Mouse (Mus musculus) heart, embryonic 15.5 days (tissue): ENCODE measurements at regions not wholly inside any gene's neighbourhood (a gene's known extent, or its start where the extent isn't known, plus 50 kb on each side); places are given as distances from the start of the nearest gene placed in this dataset.

Source experiments
- ATAC-seq: fragments of 200-750 bp; cut with Nextera tagmentation; replicated peaks from 2 replicates; pipeline ENCODE4 v1.8.0; 2017; ENCODE audit warnings: low read depth, moderate TSS enrichment; ENCODE audit not compliant: insufficient number of reproducible peaks, insufficient read depth, low FRiP score
- H3K27ac ChIP-seq: fragments of 300-500 bp; sonication (generic); 2 replicates; pipeline ENCODE4 v1.5.1; 2015; ENCODE audit warnings: mild to moderate bottlenecking, inconsistent platforms
- H3K27me3 ChIP-seq: fragments of 300-500 bp; sonication (generic); 2 replicates; pipeline ENCODE4 v1.6.1; 2015; ENCODE audit warnings: inconsistent platforms
- H3K36me3 ChIP-seq: fragments of 300-500 bp; sonication (generic); 2 replicates; pipeline ENCODE4 v1.6.1; 2015; ENCODE audit warnings: mild to moderate bottlenecking, inconsistent platforms
- H3K4me1 ChIP-seq: fragments of 300-500 bp; sonication (generic); replicated peaks from 2 replicates; pipeline ENCODE4 v1.6.1; 2015; ENCODE audit warnings: inconsistent platforms
- H3K4me2 ChIP-seq: fragments of 300-500 bp; sonication (generic); 2 replicates; pipeline ENCODE4 v1.6.1; 2015; ENCODE audit warnings: inconsistent platforms, mild to moderate bottlenecking, moderate library complexity
- H3K4me3 ChIP-seq: fragments of 300-500 bp; sonication (generic); 2 replicates; pipeline ENCODE4 v1.5.1; 2015; ENCODE audit warnings: mild to moderate bottlenecking, inconsistent platforms
- H3K9ac ChIP-seq: fragments of 300-500 bp; sonication (generic); 2 replicates; pipeline ENCODE4 v1.6.1; 2015; ENCODE audit warnings: mild to moderate bottlenecking, inconsistent platforms
- H3K9me3 ChIP-seq: fragments of 300-500 bp; sonication (generic); replicated peaks from 2 replicates; pipeline ENCODE4 v1.6.1; 2016; ENCODE audit warnings: inconsistent platforms
- WGBS: fragments of 180-500 bp; shearing (Covaris S2); methylation state at CpG from one replicate; pipeline ENCODE4 v1.1.7; 2015; ENCODE audit warnings: mixed read lengths; 5-methylcytosine and 5-hydroxymethylcytosine counted together

- Histone ChIP-seq H3K27me3 (no peaks in the 10 kb centered on the region), H3K4me2 (no peak overlapping the region), H3K9ac (no peak overlapping the region), H3K4me3 (no peak overlapping the region), H3K27ac (no peak overlapping the region), H3K36me3 (no peaks in the 10 kb centered on the region), H3K4me1 (peaks cover 4% of the 10 kb centered on the region; the same call in 1 of the 2 replicates), H3K9me3 (no peaks in the 10 kb centered on the region)
- 79% methylated on average over 1 of the region's 1 CpGs for WGBS
- ATAC-seq = no peak
These were observed 1268.8 kb upstream of the A1bg start for GRCm38 (mm10) chr15:62191641-62192040.

- Histone ChIP-seq H3K9ac (no peak overlapping the region), H3K4me3 (no peak overlapping the region), H3K9me3 (no peaks in the 10 kb centered on the region), H3K27me3 (no peaks in the 10 kb centered on the region), H3K4me1 (peaks cover 4% of the 10 kb centered on the region; the same call in 1 of the 2 replicates), H3K27ac (no peak overlapping the region), H3K4me2 (no peak overlapping the region), H3K36me3 (no peaks in the 10 kb centered on the region)
- ATAC-seq = no peak
- 84% methylated on average over 5 of the region's 5 CpGs for WGBS
These were observed 1268.3 kb upstream of the A1bg start for GRCm38 (mm10) chr15:62190977-62191614.

GRCm38 (mm10) chr15:62190224-62190910 is 1267.6 kb upstream of the A1bg start:
- 78% methylated on average over 5 of the region's 5 CpGs for WGBS
- peaks cover 4% of the 10 kb centered on the region; the same call in 1 of the 2 replicates for H3K4me1 ChIP-seq

GRCm38 (mm10) chr15:62189565-62190181 is 1266.9 kb upstream of the A1bg start:
- no peak overlapping the region for H3K27ac ChIP-seq
- no peaks in the 10 kb centered on the region for H3K27me3 ChIP-seq
- no peak overlapping the region for H3K4me2 ChIP-seq
- H3K9ac ChIP-seq = no peak overlapping the region
- no peak for ATAC-seq
- H3K4me1 ChIP-seq = peaks cover 4% of the 10 kb centered on the region; the same call in 1 of the 2 replicates
- 85% methylated on average over 14 of the region's 14 CpGs for WGBS
- no peaks in the 10 kb centered on the region for H3K9me3 ChIP-seq
- no peaks in the 10 kb centered on the region for H3K36me3 ChIP-seq
- H3K4me3 ChIP-seq = no peak overlapping the region

More at GRCm38 (mm10) chr15:62190224-62190910, 1267.6 kb upstream of the A1bg start:
- Histone ChIP-seq H3K9ac (no peak overlapping the region), H3K27ac (no peak overlapping the region), H3K36me3 (no peaks in the 10 kb centered on the region), H3K4me3 (no peak overlapping the region), H3K4me2 (no peak overlapping the region), H3K27me3 (no peaks in the 10 kb centered on the region), H3K9me3 (no peaks in the 10 kb centered on the region)
- no peak for ATAC-seq

- H3K27ac ChIP-seq = no peak overlapping the region
- no peak overlapping the region for H3K4me3 ChIP-seq
- no peaks in the 10 kb centered on the region for H3K4me1 ChIP-seq
- no peak overlapping the region for H3K9ac ChIP-seq
- H3K27me3 ChIP-seq = no peaks in the 10 kb centered on the region
- no peak for ATAC-seq
- H3K36me3 ChIP-seq = peaks cover 5% of the 10 kb centered on the region; the same call in 1 of the 2 replicates
- WGBS = 92% methylated on average over 11 of the region's 11 CpGs
- H3K4me2 ChIP-seq = no peak overlapping the region
- H3K9me3 ChIP-seq = no peaks in the 10 kb centered on the region
These were observed 1263.7 kb upstream of the A1bg start for GRCm38 (mm10) chr15:62186548-62186947.

GRCm38 (mm10) chr15:62183803-62184202 is 1261.0 kb upstream of the A1bg start:
- H3K4me1 ChIP-seq = peaks cover 6% of the 10 kb centered on the region; the same call in 1 of the 2 replicates
- H3K4me3 ChIP-seq = no peak overlapping the region
- H3K27ac ChIP-seq = no peak overlapping the region
- 92% methylated on average over 4 of the region's 4 CpGs for WGBS
- peaks cover 5% of the 10 kb centered on the region; the same call in 1 of the 2 replicates for H3K36me3 ChIP-seq
- no peak overlapping the region for H3K4me2 ChIP-seq
- no peaks in the 10 kb centered on the region for H3K27me3 ChIP-seq
- no peak overlapping the region for H3K9ac ChIP-seq
- H3K9me3 ChIP-seq = no peaks in the 10 kb centered on the region
- ATAC-seq = no peak

GRCm38 (mm10) chr15:62181454-62181910 is 1258.7 kb upstream of the A1bg start:
- Histone ChIP-seq H3K9ac (no peak overlapping the region), H3K4me2 (no peak overlapping the region), H3K9me3 (no peaks in the 10 kb centered on the region), H3K36me3 (peaks cover 5% of the 10 kb centered on the region; the same call in 1 of the 2 replicates), H3K27me3 (no peaks in the 10 kb centered on the region), H3K4me3 (no peak overlapping the region), H3K27ac (no peak overlapping the region), H3K4me1 (peaks cover 6% of the 10 kb centered on the region; the same call in 1 of the 2 replicates)
- no peak for ATAC-seq
- WGBS = 46% methylated on average over 2 of the region's 2 CpGs

- Histone ChIP-seq H3K27ac (no peak overlapping the region), H3K27me3 (no peaks in the 10 kb centered on the region), H3K4me2 (no peak overlapping the region), H3K4me1 (peaks cover 6% of the 10 kb centered on the region; the same call in 1 of the 2 replicates), H3K9ac (no peak overlapping the region), H3K9me3 (no peaks in the 10 kb centered on the region), H3K36me3 (peaks cover 5% of the 10 kb centered on the region; the same call in 1 of the 2 replicates), H3K4me3 (no peak overlapping the region)
- ATAC-seq = no peak
- 76% methylated on average over 3 of the region's 3 CpGs for WGBS
These were observed 1257.9 kb upstream of the A1bg start for GRCm38 (mm10) chr15:62180718-62181117.

GRCm38 (mm10) chr15:62179801-62180200 is 1257.0 kb upstream of the A1bg start:
- Histone ChIP-seq H3K9ac (no peak overlapping the region), H3K9me3 (no peaks in the 10 kb centered on the region), H3K27me3 (no peaks in the 10 kb centered on the region), H3K27ac (no peak overlapping the region), H3K36me3 (peaks cover 5% of the 10 kb centered on the region; the same call in 1 of the 2 replicates), H3K4me2 (no peak overlapping the region), H3K4me3 (no peak overlapping the region), H3K4me1 (peaks cover 6% of the 10 kb centered on the region; the same call in 1 of the 2 replicates)
- 85% methylated on average over 2 of the region's 2 CpGs for WGBS
- ATAC-seq = no peak

GRCm38 (mm10) chr15:62178568-62178967 is 1255.8 kb upstream of the A1bg start:
- ATAC-seq = no peak
- H3K4me2 ChIP-seq = no peak overlapping the region
- H3K27me3 ChIP-seq = no peaks in the 10 kb centered on the region
- H3K9me3 ChIP-seq = no peaks in the 10 kb centered on the region
- H3K27ac ChIP-seq = no peak overlapping the region
- 89% methylated on average over 6 of the region's 6 CpGs for WGBS
- no peak overlapping the region for H3K4me3 ChIP-seq
- H3K9ac ChIP-seq = no peak overlapping the region
- H3K4me1 ChIP-seq = peaks cover 9% of the 10 kb centered on the region; the same call in 1 of the 2 replicates
- peaks cover 5% of the 10 kb centered on the region; the same call in 1 of the 2 replicates for H3K36me3 ChIP-seq

- Histone ChIP-seq H3K27me3 (no peaks in the 10 kb centered on the region), H3K9me3 (no peaks in the 10 kb centered on the region), H3K4me3 (no peak overlapping the region), H3K4me2 (no peak overlapping the region), H3K36me3 (peaks cover 5% of the 10 kb centered on the region; the same call in 1 of the 2 replicates), H3K27ac (no peak overlapping the region), H3K4me1 (peaks cover 11% of the 10 kb centered on the region; the same call in 1 of the 2 replicates), H3K9ac (no peak overlapping the region)
- ATAC-seq = no peak
- 83% methylated on average over 9 of the region's 9 CpGs for WGBS
These were observed 1255.1 kb upstream of the A1bg start for GRCm38 (mm10) chr15:62177768-62178410.
